Mouse (Mus musculus) erythroblast, embryonic 14.5 days (primary cell): Measurements from ENCODE around the gene Thada.

Experiments
- GATA1 ChIP-seq: IDR thresholded peaks from 2 replicates; pipeline ENCODE4 v1.6.1; 2012; ENCODE audit warnings: low read length, inconsistent platforms, mixed read lengths
- TAL1 ChIP-seq: IDR thresholded peaks from 3 replicates; pipeline ENCODE4 v1.6.1; 2012; ENCODE audit warnings: low read length, inconsistent platforms, mixed read lengths

GRCm38 (mm10) chr17:84265480-84266130 is 200.4 kb downstream of the Thada start:
- no peak for TF ChIP-seq GATA1
- TF ChIP-seq TAL1, result no peak
